Mouse (Mus musculus) testis, postnatal 14 days (tissue): ENCODE data around the gene Rassf5.
"Not testable (repeated sequence)": the region's sequence is repeated elsewhere in the genome, so short reads cannot be mapped to it uniquely, and the experiment has no call there.

Experiments
- DNase-seq: peaks from one replicate; pipeline ENCODE4 v3.0.0; 2021; ENCODE audit warnings: low spot score

Gene Rassf5

DNA sequence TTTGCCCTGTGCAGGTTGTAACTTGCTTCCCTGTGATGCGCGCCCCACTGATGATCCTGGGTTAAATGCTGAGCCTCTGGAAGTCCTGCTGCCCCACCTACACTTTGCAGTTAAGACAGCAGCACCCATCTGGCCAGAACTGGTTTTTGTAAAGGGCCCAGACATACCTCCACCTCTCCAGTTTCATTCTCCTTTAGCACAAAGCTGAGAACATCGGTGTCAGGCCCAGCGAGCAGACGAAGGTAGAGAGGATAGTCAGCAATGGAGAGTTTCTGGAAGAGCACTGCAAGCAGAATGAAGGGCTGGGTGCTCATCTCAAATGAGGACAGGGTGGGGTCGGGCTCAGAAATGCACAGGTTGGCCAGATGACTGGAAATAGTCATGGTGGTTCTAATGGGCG, 64.7 kb downstream of the Rassf5 start:
- no peak for DNase-seq

DNA sequence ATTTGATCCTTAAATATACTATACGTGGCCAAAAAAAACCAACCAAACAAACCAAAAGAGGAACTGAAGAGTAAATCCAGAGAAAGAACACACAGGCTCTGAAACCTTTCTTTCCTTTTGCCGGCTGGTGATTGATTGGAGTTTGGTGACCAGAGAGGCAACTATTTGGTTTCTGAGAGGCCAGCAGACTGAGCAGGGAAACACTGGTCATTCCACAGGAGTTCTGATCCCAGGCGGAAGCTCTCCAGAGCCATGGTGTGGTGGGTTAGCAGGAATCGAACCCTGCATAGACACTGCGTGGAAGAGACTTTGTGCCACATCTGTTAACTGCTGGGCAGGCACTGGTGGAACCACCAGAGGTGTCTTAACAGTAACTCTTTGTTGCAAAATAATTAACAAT, 67.0 kb downstream of the Rassf5 start:
- no peak for DNase-seq

DNA sequence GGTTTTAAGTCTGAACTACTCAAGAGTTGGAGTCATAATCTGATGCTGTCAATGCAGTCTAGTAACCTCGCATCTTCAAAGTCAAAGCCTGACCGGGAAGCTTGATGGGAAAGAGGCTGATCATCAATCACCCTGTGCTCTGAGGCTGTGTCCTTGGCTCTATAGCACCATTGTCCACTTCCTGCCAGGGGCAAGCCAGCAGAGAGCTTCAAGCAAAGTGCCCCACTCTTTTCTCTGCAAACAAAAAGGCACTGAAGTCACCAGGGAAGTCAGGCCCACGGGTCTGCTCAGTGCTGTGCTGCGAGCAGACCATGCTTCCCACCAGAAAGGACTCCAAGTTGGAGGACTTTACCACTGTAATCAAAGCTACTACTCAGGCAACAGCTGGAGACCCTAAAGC, 67.8 kb downstream of the Rassf5 start:
- no peak for DNase-seq

DNA sequence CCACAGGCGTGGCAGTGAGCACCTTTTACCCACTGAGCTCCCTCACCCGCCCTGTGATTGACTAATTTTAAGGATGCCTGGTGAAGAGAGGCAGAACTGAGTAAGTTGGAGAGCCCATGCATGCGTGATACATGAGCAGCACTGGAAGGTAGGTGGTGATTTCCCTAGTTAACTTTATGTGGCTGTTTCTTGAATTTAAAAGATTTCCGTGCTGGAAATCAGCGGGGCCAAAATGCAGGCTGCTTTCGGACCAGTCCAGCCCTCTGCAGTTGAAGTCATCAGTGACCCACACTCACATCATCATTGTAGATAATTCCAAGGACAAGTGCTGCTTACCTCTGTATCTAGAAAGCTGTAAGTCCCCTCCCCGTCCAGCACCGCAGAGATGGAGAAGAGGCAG, 69.2 kb downstream of the Rassf5 start:
- no peak for DNase-seq

DNA sequence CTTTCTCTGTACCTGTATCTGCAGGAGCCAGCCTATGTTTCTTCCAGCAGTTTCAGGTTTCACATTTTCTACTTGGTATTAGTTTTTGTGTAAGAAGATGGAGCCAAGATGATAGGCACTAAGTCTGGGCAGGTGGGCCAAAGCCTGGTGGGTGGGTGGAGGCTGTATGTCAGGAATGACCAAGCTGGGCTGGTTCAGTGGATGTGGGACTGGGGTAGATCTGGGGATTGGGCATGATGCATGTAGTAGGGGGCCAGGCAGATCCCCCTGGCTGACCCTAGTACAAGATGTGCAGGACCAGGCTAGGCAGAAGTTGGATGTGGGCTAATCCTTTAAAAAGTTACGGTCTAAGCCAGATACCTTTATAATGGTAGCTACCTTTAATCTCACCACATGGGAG, 69.9 kb downstream of the Rassf5 start:
- no peak for DNase-seq

DNA sequence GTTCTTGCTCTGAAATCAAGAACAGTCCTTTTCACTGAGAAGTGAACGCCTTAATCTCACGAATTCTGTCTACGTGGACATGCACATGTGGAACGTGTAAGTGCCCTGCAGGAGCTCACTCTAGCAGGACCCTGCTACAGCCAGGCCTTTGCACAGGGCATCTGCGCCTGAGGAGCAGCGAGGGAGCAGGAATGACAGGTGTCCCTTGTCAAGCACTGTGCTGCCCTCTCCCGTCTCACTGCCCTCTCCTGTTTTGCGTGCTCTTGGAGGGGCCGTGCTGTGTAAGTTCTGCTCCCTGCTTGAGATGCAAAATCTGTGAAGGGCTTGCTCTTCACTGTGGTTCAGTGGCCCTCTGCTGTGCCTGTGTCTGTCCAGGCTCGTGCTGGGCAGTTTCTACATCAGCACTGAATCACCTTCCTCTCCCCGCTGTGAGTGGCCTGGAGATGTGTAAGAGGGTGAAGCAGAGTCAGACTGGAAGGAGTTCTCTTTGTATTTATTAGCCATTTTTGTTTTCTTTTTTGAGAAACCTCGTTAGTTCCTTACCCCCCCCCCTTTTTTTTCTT, 70.7 kb downstream of the Rassf5 start:
- no peak for DNase-seq

DNA sequence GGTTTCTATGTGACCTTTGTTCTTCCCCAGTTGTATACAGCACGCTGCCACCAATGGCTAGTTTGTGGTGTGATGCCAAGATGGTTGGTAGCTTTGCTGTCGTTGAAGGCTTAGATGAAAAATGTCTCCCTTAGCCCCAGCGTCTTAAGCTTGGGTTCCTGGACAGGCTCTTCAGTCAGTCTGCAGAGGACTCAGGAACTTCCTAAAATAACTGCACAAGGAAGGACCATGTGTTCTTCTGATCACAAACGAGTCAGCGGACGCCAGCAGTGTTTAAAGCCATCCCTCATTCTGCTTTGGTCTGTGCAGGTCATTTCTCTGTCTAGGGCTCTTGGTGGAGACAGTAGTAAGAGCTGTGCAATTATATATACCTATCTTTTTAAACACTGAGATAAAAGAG, 71.2 kb downstream of the Rassf5 start:
- DNase-seq: no peak

DNA sequence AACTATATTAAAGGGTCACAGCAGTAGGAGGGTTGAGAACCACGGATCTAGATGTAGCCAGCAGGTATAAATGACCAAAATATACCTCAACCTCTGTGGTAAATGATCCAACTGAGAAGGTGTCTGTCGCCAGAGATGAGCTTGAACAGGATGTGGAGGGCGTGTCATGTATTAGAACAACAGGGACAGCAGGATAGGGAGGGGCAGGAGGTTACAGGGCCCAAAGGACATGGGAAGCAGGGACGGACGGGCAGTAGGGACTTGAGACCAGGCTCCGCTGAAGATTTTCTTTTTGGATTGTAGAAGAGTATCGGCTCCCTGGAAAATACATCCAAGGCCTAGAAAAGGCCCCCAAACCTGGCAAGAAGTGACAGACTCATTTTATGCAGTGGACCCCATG, 72.1 kb downstream of the Rassf5 start:
- no peak for DNase-seq

DNA sequence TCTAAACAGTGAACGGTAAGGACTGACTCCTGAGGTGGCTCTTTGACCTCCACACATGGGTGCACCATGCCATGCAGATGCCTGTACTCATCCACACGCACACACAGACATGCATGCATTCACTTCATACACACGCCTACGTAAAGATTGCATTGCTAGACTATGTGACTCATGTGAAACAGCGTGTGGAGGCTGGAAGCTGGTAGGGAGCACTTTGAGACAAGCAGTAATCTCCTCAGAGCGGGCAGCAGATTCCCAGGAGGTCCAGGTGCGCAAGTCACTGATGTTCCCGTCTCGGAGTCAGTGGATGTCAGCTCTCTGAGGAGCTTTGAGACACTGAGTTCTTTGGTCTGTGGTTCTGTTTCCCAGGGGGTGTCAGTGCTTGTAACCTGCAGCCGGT, 77.4 kb downstream of the Rassf5 start:
- no peak for DNase-seq

DNA sequence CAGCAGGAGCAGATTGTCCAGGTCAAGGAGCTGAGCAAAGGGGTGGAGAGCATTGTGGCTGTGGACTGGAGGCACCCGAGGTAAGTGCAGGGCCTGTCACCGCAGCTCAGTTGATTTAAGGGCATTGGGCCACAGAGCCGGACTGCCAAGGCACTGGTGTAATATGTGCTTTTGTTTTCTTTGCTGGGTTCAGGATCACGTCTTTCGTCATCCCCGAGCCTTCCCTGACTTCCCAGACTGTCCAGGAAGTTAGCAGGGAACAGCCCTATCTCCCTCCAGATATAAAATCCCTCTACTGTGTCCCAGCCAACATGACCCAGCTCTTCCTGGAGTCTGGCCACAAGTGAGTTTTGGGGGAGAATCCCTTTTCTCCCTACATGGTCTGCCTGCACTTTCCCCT, 80.6 kb downstream of the Rassf5 start:
- DNase-seq: no peak

DNA sequence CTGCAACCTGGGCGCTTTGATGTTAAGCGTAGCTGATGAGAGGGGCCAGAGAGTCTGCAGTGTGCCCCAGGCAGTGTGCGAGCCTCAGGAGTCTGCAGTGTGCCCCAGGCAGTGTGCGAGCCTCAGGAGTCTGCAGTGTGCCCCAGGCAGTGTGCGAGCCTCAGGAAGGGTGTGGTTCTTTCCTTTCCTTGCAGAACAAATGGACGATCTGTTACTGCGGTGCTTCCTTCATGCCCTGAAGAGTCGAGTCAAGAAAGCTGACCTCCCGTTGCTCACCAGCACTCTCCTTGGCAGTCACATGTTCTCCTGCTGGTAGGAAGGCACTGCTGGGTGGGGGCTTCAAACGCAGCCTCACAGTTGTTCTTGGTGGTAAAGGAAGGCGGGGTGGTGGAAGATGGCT, 84.0 kb downstream of the Rassf5 start:
- no peak for DNase-seq

DNA sequence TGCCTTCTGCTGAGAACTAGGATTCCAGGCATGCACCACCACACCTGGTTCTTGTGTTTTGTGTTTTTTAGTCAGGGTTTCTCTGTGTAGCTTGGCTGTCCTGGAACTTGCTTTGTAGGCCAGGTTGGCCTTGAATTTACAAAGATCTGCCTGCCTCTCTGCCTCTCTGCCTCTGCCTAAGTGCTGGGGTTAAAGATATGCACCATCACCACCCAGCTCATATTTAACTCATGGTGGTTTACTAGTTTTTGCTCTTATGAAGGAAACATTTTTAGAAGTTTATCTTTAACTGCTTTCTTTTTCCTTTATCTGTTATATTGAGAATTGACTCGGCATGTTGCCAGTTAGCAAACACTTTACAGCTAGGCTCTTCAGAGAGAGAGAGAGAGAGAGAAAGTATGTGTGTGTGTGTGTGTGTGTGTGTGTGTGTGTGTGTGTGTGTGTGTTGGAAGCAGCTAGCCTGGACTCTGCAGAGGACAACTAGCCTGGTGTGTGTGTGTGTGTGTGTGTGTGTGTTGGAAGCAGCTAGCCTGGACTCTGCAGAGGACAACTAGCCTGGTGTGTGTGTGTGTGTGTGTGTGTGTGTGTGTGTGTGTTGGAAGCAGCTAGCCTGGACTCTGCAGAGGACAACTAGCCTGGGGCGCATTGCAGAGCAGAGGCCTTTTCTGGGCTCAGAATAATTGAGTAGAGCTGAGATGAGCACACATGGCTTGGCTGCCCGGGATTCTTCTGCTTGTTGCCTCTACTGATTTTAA, 85.3 kb downstream of the Rassf5 start:
- not testable (repeated sequence) for DNase-seq

DNA sequence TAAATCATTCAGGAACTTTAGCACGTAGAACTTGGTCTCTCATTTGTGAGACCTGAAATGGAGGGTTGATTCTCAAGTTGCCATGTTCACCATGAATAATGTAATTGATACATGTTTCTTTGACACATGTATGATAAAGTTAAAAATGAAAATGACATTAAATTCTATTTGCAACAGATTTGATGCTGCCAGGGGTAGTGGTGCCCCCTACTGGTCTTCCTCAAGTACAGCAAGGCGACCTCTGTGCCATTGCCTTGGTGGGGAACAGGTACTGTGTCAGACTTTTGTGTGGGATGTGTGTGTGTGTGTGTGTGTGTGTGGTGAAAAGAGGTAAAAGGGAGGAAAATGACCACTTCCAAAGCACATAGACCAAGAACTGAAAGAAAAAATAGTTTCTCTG, 89.6 kb downstream of the Rassf5 start:
- no peak for DNase-seq

DNA sequence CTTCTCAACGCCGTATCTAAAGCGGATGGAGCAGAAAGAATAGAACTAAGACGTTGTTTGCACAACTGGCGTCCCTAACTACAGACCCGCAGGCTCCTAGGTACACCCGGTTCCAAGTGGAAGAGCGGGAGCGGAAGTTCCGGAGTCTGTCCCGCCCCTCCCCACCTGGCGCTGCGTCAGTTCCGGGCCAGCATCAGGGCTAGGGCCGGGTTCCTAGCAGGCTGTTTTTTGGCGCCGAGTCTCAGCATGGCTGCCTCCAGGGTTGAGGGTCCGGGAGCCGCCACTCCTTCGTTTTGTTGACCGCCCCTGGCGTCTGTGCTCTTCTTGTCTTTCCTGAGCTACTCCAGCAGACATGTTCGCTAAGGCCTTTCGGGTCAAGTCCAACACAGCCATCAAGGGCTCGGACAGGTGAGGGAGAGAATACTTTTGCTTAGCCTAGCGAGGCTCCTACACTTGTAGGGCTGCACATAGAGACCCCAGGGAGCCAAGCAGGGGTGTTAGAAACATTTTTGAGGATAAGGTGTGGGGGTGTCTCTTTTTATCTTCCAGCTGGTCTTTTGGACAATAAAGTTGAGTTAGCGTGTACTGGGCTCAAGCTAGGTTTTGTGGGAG, 91.9 kb downstream of the Rassf5 start, which contains the start of gene Eif2d:
Gene Eif2d, plus strand, starts transcription at position 164 of the 612 bp plus-strand sequence.
- DNase-seq: peak; percentile 88

DNA sequence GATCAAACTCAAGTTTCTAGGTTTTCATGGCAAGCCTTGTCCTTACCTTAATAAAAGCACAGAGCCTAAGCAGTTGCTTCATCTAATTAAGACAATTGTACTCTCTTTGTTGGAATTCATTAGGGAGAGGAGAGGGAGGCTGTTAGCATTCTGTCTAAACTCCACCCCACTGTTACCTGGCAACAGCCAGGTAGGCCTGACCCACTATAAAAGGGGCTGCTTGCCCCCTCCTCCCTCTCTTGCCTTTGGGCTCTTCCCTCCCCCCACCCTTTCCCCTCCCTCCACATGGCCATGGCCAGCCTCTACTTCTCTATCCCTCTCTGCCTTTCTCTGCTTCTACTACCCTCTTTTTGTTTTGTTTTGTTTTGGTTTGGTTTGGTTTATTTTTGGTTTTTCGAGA, 95.6 kb downstream of the Rassf5 start:
- DNase-seq: no peak

DNA sequence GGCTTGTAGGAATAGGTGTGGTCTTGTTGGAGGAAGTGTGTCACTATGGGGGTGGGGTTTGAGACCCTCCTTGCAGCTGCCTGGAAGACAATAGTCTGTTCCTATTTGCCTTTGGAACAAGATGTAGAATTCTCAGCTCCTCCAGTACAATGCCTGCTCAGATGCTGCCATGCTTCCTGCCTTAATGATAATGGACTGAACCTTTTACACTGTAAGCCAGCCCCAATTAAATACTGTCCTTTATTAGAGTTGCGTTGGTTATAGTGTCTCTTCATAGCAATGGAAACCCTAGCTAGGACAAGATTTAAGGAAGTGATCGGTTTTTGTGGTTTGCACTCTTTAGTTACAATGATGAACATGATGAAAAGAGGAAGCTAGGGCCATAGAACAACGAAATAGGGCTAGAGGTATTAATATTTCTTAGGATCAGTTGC, 98.9 kb downstream of the Rassf5 start:
- DNase-seq: no peak

DNA sequence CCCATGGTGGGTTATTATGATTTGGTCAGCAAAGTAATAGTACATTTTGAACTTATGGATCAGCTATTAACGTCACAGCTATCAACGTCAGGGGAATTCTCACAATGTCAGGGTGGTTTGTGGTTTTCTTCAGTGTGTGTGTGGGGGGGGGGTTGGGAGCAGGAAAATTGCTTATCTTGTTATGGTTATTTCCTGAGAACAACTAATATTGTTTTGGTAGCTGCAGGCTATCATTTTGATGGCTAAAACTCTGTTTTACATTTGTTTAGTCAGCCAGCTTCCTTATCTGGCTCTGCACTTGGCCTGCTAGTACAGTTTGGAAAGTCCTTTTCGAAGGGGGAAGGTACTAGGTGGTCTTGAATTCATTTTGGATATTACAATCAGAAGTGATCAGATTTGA, 99.8 kb downstream of the Rassf5 start:
- not testable (repeated sequence) for DNase-seq

DNA sequence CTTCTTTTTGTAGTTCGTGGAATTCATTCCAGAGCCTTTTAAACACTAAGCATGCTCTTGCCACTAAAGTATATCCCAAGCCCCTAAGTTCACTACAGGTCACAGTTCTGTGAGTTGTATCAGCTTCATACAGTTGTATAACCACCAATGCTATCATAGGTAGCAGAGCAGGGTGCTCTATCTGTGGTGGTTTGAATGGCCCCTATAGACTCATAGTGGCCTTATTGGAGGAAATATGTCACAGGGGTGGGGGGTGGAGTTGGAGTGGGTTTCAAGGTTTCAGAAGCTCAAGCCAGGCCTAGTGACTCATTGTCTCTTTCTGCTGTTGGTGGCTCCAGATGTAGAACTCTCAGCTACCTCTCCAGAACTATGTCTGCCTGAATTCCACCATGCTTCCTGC, 102.6 kb downstream of the Rassf5 start:
- DNase-seq: no peak

DNA sequence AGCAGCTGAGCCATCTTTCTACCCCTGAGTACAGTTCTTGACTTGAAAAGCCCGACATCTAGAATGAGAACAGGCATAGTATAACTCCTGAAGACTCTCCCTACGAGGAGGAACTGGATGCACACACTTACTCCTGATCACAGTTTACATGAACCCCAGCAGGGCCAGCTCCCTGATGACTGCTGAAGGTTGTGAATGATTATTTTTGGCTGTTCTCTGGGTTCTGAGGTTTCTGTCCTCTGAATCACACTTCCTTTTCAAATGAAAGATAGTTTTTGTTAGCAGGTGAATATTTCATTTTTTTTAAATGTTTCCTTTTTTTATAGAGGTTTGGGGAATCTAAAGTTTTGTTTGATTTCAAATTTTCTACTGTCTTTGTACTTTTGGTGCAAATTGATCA, 103.6 kb downstream of the Rassf5 start:
- DNase-seq: no peak

DNA sequence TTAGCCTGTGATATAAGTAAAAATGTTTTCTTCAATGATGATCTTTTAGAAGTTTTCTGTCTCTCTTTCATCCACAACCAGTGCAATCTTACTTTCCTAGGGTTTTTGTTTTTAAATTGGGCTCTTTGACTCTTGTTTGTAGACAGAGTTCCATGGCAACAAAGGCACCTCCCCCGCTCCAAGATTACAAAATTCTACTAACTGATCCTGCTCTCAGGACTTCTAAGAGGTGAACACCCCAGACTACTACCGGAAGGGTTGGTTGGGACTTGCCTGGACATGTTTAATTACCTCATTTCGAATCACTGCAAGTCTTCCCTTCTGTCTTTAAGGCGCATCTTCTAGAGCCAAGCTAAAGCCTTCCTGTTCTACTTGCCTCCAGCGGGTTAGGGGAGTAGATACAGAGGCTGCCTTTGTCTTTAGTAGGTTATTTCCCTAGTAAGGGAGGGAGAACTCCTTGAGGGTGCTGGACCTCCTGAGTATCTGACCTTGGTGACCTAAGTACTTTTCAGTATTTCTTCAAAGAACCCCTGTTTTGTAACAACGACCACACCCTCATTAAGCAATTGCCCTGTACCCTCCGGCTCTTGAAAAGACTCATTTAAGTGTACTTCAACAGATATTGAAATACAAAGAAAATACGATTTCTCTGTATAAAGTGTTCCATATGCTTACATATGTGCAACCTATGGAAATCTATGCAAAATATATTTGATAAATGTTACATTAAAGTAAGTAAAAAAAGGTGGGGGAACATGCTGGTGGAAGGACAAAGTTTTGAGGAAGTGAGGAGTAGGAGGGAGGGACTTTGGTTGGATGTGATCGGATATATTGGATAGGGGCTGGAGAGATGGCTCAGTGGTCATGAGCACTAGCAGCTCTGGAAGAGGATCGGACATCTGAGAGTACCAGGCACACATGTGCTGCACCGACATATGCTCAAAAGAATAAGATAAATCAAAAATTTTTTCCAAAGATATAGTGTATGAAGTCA, 105.7 kb downstream of the Rassf5 start:
- DNase-seq: no peak

DNA sequence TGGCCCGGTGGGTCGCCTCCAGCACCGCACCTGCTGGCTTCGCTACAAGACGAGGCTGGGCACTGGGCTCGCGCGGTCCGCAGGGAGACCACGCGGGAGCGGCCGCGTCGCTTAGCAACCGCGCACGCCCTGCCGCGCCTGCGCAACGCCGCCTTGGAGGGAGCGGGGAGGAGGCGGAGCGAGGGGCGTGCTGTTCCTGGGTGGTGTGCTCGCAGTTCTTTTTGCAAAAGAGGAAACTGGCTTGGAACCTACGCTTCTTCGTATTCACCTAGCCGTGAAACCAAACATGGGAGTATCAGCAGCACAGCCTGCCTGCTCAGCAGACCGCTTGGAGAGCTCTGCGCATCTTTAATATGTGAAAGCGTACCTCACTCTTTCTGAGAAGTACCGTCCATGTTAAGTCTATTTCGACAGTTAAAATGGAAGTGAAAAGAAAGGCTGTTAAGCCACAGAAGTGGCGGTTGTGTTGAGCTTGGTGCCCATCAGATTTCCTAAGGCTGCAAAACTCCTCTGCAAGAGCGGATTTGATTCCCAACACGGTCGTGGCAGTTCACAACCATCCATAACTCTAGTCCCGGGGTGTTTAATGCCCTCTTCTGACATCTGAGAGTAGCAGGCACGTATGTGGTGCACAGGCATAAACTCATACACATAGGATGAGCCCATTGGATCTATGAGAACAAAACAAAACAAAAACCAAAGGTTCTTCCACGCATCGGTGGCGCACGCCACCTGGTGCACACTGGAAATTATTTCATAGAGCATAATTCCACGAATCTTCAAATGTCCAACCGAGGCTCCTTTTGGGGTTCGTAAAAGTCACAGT, 106.7 kb downstream of the Rassf5 start, which contains the start of gene Dyrk3:
Gene Dyrk3, minus strand, starts transcription at position 150 of the 826 bp plus-strand sequence.
- DNase-seq: peak; percentile 87
